24 mouse cellular contexts compared by ENCODE assay signal in the genomic region with DNA sequence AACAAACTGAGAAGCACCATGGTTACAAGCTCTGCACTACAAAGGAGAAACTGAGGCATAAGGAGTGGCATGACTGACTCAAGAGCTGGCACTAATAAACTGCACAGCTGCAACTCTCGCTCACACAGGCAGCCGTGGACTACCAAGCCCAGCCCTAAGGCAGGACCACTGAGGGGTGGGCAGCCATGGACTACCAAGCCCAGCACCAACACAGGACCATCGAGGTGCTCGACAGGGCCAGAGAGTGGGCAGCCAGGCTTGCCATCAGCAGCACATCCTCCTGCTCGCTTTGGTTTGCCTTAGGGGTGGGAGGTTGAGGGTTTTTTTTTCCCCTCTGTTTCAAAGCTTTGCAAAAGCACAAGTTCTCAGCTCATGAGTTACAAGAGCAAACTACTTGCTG.
DNase-seq lines count a peak whose midpoint lies in the region; ATAC-seq and TF ChIP-seq lines count a peak whose summit lies in the region.
"Had no signal": no experiment of that assay in that cellular context is flagged by ENCODE, and none has a peak within 500 bp of the region (broad histone marks: within the 10 kb centered on the region; RNA-seq: fewer than 3 reads in every experiment).

No protein-coding gene starts in this region.

- H3K36me3 ChIP-seq in megakaryocyte, embryonic 14.5 days (replicated peaks; ENCODE audit: low read length) = peaks cover 48% of the 10 kb centered on the region
- H3K36me3 ChIP-seq: midbrain, embryonic 15.5 days had no signal

- peaks cover 9% of the 10 kb centered on the region for H3K9me3 ChIP-seq in megakaryocyte, embryonic 14.5 days
- H3K9me3 ChIP-seq: embryonic facial prominence, embryonic 15.5 days; heart, embryonic 13.5 days; midbrain, embryonic 15.5 days; neural tube, embryonic 12.5 days had no signal

- intact Hi-C loops in gastrocnemius, adult 2 months (cut with DNase I) = no loop called here

- no peak for DNase-seq in gastrocnemius, adult 2 months
- no peak for DNase-seq in gastrocnemius, postnatal 10 days
- DNase-seq in thymus, postnatal 14 days = peak; percentile 57
- no peak for DNase-seq in spleen, adult 12 weeks (ENCODE audit: low spot score)
- DNase-seq: adrenal gland, postnatal 10 days; cerebellum, adult 18-20 months; cerebellum, postnatal 36 days; gastrocnemius, postnatal 14 days; heart, postnatal 36 days; kidney, adult 9 months; kidney, postnatal 14 days; liver; lung, postnatal 10 days; right cerebral cortex, postnatal 25 days had no signal

- no peak overlapping the region for H3K4me3 ChIP-seq in gastrocnemius, adult 2 months
- H3K4me3 ChIP-seq in megakaryocyte, embryonic 14.5 days (replicated peaks) = peak overlapping the region; percentile 60
- H3K4me3 ChIP-seq in cortical plate, adult 2 months (ENCODE audit: insufficient read depth, low read length) = no peak overlapping the region
- H3K4me3 ChIP-seq: embryonic facial prominence, embryonic 15.5 days; heart, embryonic 13.5 days; midbrain, embryonic 15.5 days; neural tube, embryonic 12.5 days had no signal

- peak overlapping the region; percentile 51 for H3K27ac ChIP-seq in gastrocnemius, adult 2 months
- H3K27ac ChIP-seq in cortical plate, adult 2 months (ENCODE audit: insufficient read depth, low read length) = 0 out of 2 replicates have a peak overlapping the region, but pooled peaks have one; percentile 8
- H3K27ac ChIP-seq: embryonic facial prominence, embryonic 15.5 days; heart, embryonic 13.5 days; hindbrain, embryonic 14.5 days; midbrain, embryonic 15.5 days; neural tube, embryonic 12.5 days had no signal

- H3K27me3 ChIP-seq in megakaryocyte, embryonic 14.5 days (replicated peaks) = peaks cover 88% of the 10 kb centered on the region
- H3K27me3 ChIP-seq: embryonic facial prominence, embryonic 15.5 days; heart, embryonic 13.5 days; midbrain, embryonic 15.5 days; neural tube, embryonic 12.5 days had no signal

- peaks cover 70% of the 10 kb centered on the region for H3K4me1 ChIP-seq in megakaryocyte, embryonic 14.5 days
- H3K4me1 ChIP-seq in cortical plate, adult 2 months (ENCODE audit: control insufficient read depth, insufficient read depth, low read length) = peaks cover 11% of the 10 kb centered on the region
- H3K4me1 ChIP-seq: midbrain, embryonic 15.5 days had no signal

- TF ChIP-seq POLR2A in cortical plate, adult 2 months (IDR thresholded peaks at IDR 0.05; ENCODE audit: extremely low read depth, insufficient read depth, low read length) = no peak

- TF ChIP-seq CTCF in gastrocnemius, adult 2 months (IDR thresholded peaks at IDR 0.05) = no peak
- TF ChIP-seq CTCF in cortical plate, adult 2 months (IDR thresholded peaks at IDR 0.05; ENCODE audit: extremely low read depth, insufficient read depth, low read length) = no peak

- ATAC-seq in megakaryocyte, adult 5-6 weeks (ENCODE audit: poor library complexity, severe bottlenecking) = no peak
- no peak for ATAC-seq in inflammation-experienced regulatory T-cells, adult 6 months
- ATAC-seq: forebrain, embryonic 14.5 days; midbrain, embryonic 15.5 days had no signal
